Mouse (Mus musculus): Measurements from ENCODE around the gene Olfr372.
"Not testable (repeated sequence)": the region's sequence is repeated elsewhere in the genome, so short reads cannot be mapped to it uniquely, and the experiment has no call there.

- not testable (repeated sequence) for TF ChIP-seq CTCF (conservative IDR thresholded peaks at IDR 0.05; ENCODE audit: low read length); POU5F1 (IDR thresholded peaks at IDR 0.05; ENCODE audit: borderline replicate concordance, low read length); NANOG (IDR thresholded peaks at IDR 0.05; ENCODE audit: borderline replicate concordance, low read length)
These were observed 25.9 kb downstream of the Olfr372 start for GRCm38 (mm10) chr8:72066819-72067399.

Data from E14TG2a.4 (cell line).